Mouse (Mus musculus) retina, adult 2 months (tissue): ENCODE measurements around the gene Olfr1047.
"Not testable (repeated sequence)": the region's sequence is repeated elsewhere in the genome, so short reads cannot be mapped to it uniquely, and the experiment has no call there.

Source experiments
- DNase-seq: peaks from one replicate; pipeline ENCODE4 v3.0.0-alpha.2; 2012; ENCODE audit warnings: low read depth, low spot score

The Olfr1047 gene

GRCm38 (mm10) chr2:86231301-86231700 is at the start of gene Olfr1047:
Olfr1047 (minus strand) TSS chr2:86231401.
- no peak for DNase-seq

GRCm38 (mm10) chr2:86278988-86279387 is 47.8 kb upstream of the Olfr1047 start, which contains the start of gene Olfr1051:
Olfr1051 (minus strand) TSS chr2:86279088.
- DNase-seq, result not testable (repeated sequence)

- DNase-seq, result not testable (repeated sequence)
These were observed 27.0 kb upstream of the Olfr1047 start, which contains the start of gene Olfr1049 for GRCm38 (mm10) chr2:86258228-86258627. Olfr1049 (minus strand) TSS chr2:86258328.

GRCm38 (mm10) chr2:86240189-86240588 is 9.0 kb upstream of the Olfr1047 start, which contains the start of gene Olfr1048:
Olfr1048 (minus strand) TSS chr2:86240289.
- no peak for DNase-seq

- DNase-seq, result no peak
These were observed 12.0 kb downstream of the Olfr1047 start, which contains the start of gene Olfr1046 for GRCm38 (mm10) chr2:86219214-86219613. Olfr1046 (minus strand) TSS chr2:86219314.

GRCm38 (mm10) chr2:86202909-86203308 is 28.3 kb downstream of the Olfr1047 start, which contains the start of gene Olfr1045:
Olfr1045 (minus strand) TSS chr2:86203009.
- no peak for DNase-seq

GRCm38 (mm10) chr2:86195863-86196262 is 35.3 kb downstream of the Olfr1047 start:
- no peak for DNase-seq

GRCm38 (mm10) chr2:86185583-86185982 is 45.6 kb downstream of the Olfr1047 start, which contains the start of gene Olfr52:
Olfr52 (minus strand) TSS chr2:86185683.
- no peak for DNase-seq

- DNase-seq, result no peak
These were observed 51.3 kb downstream of the Olfr1047 start for GRCm38 (mm10) chr2:86179950-86180349.

GRCm38 (mm10) chr2:86177720-86178119 is 53.5 kb downstream of the Olfr1047 start, which contains the start of gene Olfr1044:
Olfr1044 (minus strand) TSS chr2:86177820.
- DNase-seq, result no peak
